Mouse (Mus musculus) small intestine, adult 2 months (tissue): ENCODE data around the gene Abt1.

ENCODE experiments used
- CTCF ChIP-seq: fragments of 200-500 bp; IDR thresholded peaks from 2 replicates; pipeline ENCODE4 v1.5.1; 2012; ENCODE audit warnings: low read depth, mild to moderate bottlenecking, control low read depth, inconsistent platforms, low read length, moderate library complexity, mixed read lengths; ENCODE audit not compliant: insufficient replicate concordance, insufficient read length; ENCODE audit errors: extremely low read depth
- POLR2A ChIP-seq: fragments of 200-500 bp; IDR thresholded peaks from 2 replicates; pipeline ENCODE4 v1.6.1; 2012; ENCODE audit warnings: low read depth, mild to moderate bottlenecking, control low read depth, inconsistent platforms, low read length, moderate library complexity

DNA sequence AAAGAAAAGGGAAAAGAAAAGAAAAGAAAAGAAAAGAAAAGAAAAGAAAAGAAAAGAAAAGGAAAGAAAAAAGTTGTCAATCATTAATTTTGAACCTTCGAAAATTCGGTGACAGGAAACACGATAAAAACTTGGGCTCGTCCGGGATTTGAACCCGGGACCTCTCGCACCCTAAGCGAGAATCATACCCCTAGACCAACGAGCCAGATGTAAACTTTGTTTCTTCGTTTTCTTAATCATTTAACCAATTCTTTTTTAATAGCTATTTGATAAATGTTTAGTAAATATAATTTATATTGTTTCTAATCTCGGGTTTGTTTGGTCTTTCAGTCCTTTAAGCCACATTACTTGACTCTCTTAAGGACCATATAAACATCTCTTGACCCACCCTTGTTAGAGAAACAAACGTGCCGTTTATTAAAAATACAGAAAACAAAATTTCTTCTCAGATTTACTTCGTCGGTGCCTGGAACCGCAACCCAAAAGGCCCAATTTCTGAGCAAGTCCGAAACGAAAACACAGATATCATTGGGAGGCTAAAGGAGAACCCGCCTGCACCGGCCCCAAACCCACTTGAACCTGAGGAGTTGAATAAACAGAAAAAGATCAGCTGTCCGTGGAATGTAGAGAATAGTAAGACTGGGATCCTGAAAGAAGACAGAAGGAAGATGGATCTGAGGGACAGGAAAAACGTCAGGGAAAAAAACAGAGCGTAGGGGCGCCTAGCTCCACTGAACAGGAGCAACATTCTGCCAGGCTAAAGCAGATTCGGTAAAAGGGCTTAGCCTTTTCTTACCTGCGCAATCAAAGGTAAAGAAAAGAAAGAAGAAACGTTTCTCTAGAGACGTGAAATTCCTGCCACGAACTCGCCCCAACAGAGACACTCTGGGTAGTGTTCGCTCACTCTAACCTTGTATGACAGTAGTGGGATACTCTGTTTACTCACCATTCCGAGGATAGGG, 13.5 kb upstream of the Abt1 start:
- no peak for TF ChIP-seq POLR2A
- no peak for TF ChIP-seq CTCF
